Mouse (Mus musculus): ENCODE measurements at regions not wholly inside any gene's neighbourhood (a gene's known extent, or its start where the extent isn't known, plus 50 kb on each side); places are given as distances from the start of the nearest gene placed in this dataset.
A peak's percentile ranks its signal among the peaks of the same experiment; 100 is the strongest.

DNA sequence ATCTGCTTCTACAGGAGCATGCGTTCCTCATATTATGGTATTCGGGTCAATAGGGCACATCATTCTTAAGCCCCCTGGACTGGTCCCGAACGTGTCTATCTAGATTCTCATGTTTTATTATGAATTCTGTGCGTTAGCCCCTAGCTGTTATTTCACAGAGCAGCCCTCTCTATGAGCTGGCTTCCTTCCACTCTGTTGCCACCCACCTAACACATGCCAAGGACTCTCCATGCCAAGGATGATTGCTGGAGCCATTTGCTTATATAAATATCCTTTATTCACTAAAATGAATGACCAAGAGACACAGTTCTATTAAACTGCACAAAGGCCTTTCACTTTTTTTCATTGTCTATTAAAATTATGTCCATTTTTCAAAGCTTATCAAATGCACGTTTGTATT is 162.1 kb upstream of the Esrrg start:
- Histone ChIP-seq H3K4me3 (replicated peaks; ENCODE audit: insufficient read depth, low read depth, low read length) (no peak overlapping the region), H3K4me1 (ENCODE audit: control insufficient read depth, insufficient read depth, low read length) (no peaks in the 10 kb centered on the region), H3K27ac (ENCODE audit: insufficient read depth, low read length) (no peak overlapping the region), H3K27me3 (ENCODE audit: control insufficient read depth, insufficient read depth, low read length) (no peaks in the 10 kb centered on the region)
- TF ChIP-seq POLR2A (IDR thresholded peaks at IDR 0.05; ENCODE audit: borderline replicate concordance, insufficient read depth, low read length): no peak
- no peak for TF ChIP-seq CTCF (IDR thresholded peaks at IDR 0.05; ENCODE audit: borderline replicate concordance, insufficient read depth, low read depth, low read length)
- no peak for DNase-seq
- 45% methylated on average over 6 of the region's 6 CpGs for WGBS

DNA sequence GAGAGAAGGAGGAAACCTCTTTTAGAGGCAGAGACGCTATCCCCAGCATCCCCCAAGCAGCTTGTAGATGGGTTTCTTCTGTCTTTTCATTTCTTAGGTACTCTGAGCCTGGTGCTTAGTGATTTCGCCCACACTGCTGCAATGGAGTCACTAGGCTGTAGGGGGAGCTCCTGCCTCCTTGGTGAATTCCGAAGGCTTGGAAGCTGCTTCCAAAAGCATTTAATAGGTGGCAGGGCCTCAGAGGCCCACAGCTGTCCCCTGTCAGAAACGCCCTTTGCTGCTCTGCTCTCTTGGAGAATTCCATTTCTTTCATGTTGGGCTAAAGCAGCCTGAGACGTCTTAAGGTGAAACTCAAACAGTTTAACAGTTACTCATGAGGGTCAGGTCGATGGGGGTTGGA is 160.4 kb upstream of the Esrrg start:
- no peaks in the 10 kb centered on the region for H3K4me1 ChIP-seq (ENCODE audit: control insufficient read depth, insufficient read depth, low read length)
- peak; percentile 25 to 38 for DNase-seq
- no peaks in the 10 kb centered on the region for H3K27me3 ChIP-seq (ENCODE audit: control insufficient read depth, insufficient read depth, low read length)
- 24% methylated on average over 6 of the region's 6 CpGs for WGBS
- TF ChIP-seq CTCF (IDR thresholded peaks at IDR 0.05; ENCODE audit: borderline replicate concordance, insufficient read depth, low read depth, low read length): peak; percentile 63
- TF ChIP-seq POLR2A (IDR thresholded peaks at IDR 0.05; ENCODE audit: borderline replicate concordance, insufficient read depth, low read length): no peak
- no peak overlapping the region for H3K4me3 ChIP-seq (replicated peaks; ENCODE audit: insufficient read depth, low read depth, low read length)
- no peak overlapping the region for H3K27ac ChIP-seq (ENCODE audit: insufficient read depth, low read length)

DNA sequence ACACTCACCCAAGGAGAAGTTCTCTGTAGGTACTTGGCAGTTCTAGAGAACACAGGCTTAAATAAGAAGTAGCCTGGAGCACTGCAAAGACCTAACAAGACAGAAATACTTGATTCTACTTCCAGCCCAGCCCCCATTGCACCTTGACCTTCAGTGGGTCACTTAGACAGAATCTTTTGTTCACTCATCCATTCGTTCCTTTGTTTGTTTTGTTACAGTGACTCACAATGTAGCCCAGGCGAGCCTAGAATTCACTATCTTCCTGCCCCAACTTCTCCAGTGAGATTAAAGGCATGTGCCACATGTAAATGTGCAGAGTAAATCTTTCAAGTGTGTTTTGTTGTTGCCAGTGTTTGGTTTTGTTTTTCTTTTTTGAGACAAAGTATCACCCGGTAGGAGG is 158.5 kb upstream of the Esrrg start:
- H3K27ac ChIP-seq (ENCODE audit: insufficient read depth, low read length): no peak overlapping the region
- no peak for DNase-seq
- TF ChIP-seq POLR2A (IDR thresholded peaks at IDR 0.05; ENCODE audit: borderline replicate concordance, insufficient read depth, low read length) (no peak), CTCF (IDR thresholded peaks at IDR 0.05; ENCODE audit: borderline replicate concordance, insufficient read depth, low read depth, low read length) (no peak)
- no peak overlapping the region for H3K4me3 ChIP-seq (replicated peaks; ENCODE audit: insufficient read depth, low read depth, low read length)
- H3K4me1 ChIP-seq (ENCODE audit: control insufficient read depth, insufficient read depth, low read length): no peaks in the 10 kb centered on the region
- H3K27me3 ChIP-seq (ENCODE audit: control insufficient read depth, insufficient read depth, low read length): no peaks in the 10 kb centered on the region
- 80% methylated on average over 3 of the region's 3 CpGs for WGBS

DNA sequence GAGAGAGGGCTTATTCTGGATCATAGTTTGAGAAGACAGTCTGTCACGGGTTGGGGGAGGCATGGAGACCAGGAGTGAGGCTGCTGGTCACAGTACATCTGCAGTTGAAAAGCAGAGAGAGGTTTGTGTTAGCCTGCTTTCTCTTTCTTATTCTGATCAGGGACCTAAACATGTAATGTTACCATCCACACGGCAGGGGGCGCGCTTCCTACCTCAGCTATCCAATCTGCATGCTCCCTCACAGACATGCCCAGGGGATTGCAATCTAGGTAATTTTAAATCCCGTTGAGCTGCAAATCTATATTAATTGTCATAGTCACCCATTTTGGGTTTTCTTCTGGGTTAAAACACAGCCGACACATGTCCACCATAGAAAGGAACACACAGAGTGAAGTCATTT is 156.4 kb upstream of the Esrrg start:
- TF ChIP-seq POLR2A (IDR thresholded peaks at IDR 0.05; ENCODE audit: borderline replicate concordance, insufficient read depth, low read length) (no peak), CTCF (IDR thresholded peaks at IDR 0.05; ENCODE audit: borderline replicate concordance, insufficient read depth, low read depth, low read length) (peak; percentile 33; the same call in 1 of the 2 replicates)
- no peak overlapping the region for H3K4me3 ChIP-seq (replicated peaks; ENCODE audit: insufficient read depth, low read depth, low read length)
- WGBS: 32% methylated on average over 6 of the region's 6 CpGs
- no peak overlapping the region for H3K27ac ChIP-seq (ENCODE audit: insufficient read depth, low read length)
- no peaks in the 10 kb centered on the region for H3K4me1 ChIP-seq (ENCODE audit: control insufficient read depth, insufficient read depth, low read length)
- peak in 1 of 2 experiments; percentile 5 for DNase-seq
- no peaks in the 10 kb centered on the region for H3K27me3 ChIP-seq (ENCODE audit: control insufficient read depth, insufficient read depth, low read length)

DNA sequence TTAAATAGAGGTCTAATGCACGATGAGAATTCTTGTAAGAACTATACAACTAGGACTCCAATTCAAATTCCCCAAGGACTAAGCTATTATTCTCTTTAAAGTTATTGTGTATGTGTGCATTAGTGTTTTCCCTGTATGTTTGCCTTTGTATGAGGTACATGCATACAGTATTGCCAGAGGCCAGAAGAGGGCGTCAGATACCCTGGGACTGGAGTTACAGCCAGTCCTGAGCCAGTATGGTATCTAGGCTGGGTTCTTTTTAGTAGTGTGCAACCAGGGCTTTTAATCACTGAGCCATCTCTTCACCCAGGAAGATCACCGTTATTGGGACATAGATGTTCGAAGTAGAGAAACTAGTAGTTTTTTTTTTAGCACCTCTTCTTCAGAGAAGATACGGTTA is 154.2 kb upstream of the Esrrg start:
- no peak for DNase-seq
- Histone ChIP-seq H3K4me3 (replicated peaks; ENCODE audit: insufficient read depth, low read depth, low read length) (no peak overlapping the region), H3K27me3 (ENCODE audit: control insufficient read depth, insufficient read depth, low read length) (no peaks in the 10 kb centered on the region), H3K4me1 (ENCODE audit: control insufficient read depth, insufficient read depth, low read length) (no peaks in the 10 kb centered on the region), H3K27ac (ENCODE audit: insufficient read depth, low read length) (no peak overlapping the region)
- TF ChIP-seq POLR2A (IDR thresholded peaks at IDR 0.05; ENCODE audit: borderline replicate concordance, insufficient read depth, low read length) (no peak), CTCF (IDR thresholded peaks at IDR 0.05; ENCODE audit: borderline replicate concordance, insufficient read depth, low read depth, low read length) (no peak)
- 68% methylated on average over 5 of the region's 5 CpGs for WGBS

DNA sequence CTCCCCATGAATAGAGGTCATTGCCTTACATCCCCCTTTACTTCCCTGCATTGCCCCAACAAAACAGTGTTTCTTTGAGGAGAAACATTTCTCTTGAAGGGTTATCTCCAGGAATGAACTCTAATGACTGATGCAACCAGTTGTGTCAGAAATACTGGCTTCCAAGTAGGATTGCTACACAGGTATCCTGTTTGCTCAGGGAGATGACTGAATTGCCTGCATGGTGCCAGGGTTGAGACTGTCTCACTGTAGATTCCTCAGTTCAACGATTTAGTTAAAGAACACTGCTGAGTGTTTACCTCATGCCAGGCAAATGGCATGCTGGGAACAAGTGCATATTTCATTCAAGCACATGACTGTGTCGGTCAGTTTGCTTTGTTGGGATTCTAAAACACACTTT is 123.8 kb upstream of the Esrrg start:
- TF ChIP-seq CTCF (IDR thresholded peaks at IDR 0.05; ENCODE audit: borderline replicate concordance, insufficient read depth, low read depth, low read length): no peak
- no peak for TF ChIP-seq POLR2A (IDR thresholded peaks at IDR 0.05; ENCODE audit: borderline replicate concordance, insufficient read depth, low read length)
- no peaks in the 10 kb centered on the region for H3K27me3 ChIP-seq (ENCODE audit: control insufficient read depth, insufficient read depth, low read length)

DNA sequence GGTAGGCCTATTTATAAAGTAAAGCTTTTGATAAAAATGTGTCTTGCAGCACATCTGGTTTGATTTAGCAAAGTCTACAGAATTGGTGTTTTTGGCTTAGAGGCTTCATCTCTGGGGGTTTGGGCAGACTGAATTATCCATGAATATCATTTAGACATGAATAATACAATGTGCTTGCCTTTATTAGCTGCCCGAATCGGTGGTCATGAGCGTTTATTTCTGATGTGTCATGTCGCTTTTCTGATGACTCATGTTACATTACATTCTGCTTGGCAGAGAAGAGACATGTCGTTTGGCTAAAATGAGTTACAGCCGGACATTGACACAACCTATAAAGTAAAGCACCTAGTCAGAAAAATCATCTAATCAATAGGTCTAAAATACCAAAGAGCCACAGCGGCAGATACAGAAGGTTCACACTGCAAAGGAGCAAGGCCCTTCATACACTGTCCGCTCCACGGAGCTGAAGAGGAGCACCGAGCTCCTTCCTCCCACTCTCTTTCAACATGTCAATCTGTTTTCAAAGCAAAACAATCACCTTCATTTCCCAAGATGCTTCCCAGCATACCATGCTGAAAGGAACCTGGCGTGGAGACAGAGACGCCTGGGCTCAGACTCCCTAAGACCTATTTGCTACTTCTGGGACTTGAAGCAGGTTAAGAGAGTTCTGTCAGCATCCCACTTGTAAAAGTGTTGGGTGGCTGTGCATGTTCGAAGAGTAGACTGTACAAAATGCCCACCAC is 120.5 kb upstream of the Esrrg start:
- no peak for DNase-seq
- H3K27me3 ChIP-seq (ENCODE audit: control insufficient read depth, insufficient read depth, low read length): no peaks in the 10 kb centered on the region

More for the DNA sequence above, 123.8 kb upstream of the Esrrg start:
- Histone ChIP-seq H3K4me3 (replicated peaks; ENCODE audit: insufficient read depth, low read depth, low read length) (no peak overlapping the region), H3K4me1 (ENCODE audit: control insufficient read depth, insufficient read depth, low read length) (no peaks in the 10 kb centered on the region), H3K27ac (ENCODE audit: insufficient read depth, low read length) (no peak overlapping the region)
- no peak for DNase-seq
- WGBS: 43% methylated on average over 2 of the region's 2 CpGs

DNA sequence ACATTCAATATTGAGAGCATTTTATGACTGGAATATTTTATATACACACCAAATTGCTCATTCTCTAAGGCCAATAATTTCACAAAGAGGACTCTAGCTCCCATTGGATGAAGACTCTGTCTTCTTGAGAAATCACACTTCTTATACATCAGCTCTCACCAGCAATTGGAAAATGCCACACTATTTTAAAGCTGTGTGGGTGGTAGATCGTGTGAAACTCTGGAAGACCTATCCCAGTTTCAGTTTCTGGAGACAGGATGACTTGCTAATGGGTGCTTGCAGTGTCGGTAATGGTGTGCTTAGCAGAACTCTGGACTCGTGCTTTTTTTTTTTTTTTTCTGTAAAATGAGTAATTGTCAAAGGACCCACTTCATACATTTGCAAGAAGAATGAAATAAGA is 119.1 kb upstream of the Esrrg start:
- no peak for DNase-seq
- 75% methylated on average over 3 of the region's 3 CpGs for WGBS
- no peak overlapping the region for H3K27ac ChIP-seq (ENCODE audit: insufficient read depth, low read length)

More for the DNA sequence above, 120.5 kb upstream of the Esrrg start:
- no peak overlapping the region for H3K27ac ChIP-seq (ENCODE audit: insufficient read depth, low read length)
- no peak for TF ChIP-seq POLR2A (IDR thresholded peaks at IDR 0.05; ENCODE audit: borderline replicate concordance, insufficient read depth, low read length)
- TF ChIP-seq CTCF (IDR thresholded peaks at IDR 0.05; ENCODE audit: borderline replicate concordance, insufficient read depth, low read depth, low read length): no peak
- H3K4me1 ChIP-seq (ENCODE audit: control insufficient read depth, insufficient read depth, low read length): no peaks in the 10 kb centered on the region
- H3K4me3 ChIP-seq (replicated peaks; ENCODE audit: insufficient read depth, low read depth, low read length): no peak overlapping the region
- WGBS: 87% methylated on average over 13 of the region's 13 CpGs

More for the DNA sequence above, 119.1 kb upstream of the Esrrg start:
- Histone ChIP-seq H3K4me3 (replicated peaks; ENCODE audit: insufficient read depth, low read depth, low read length) (no peak overlapping the region), H3K4me1 (ENCODE audit: control insufficient read depth, insufficient read depth, low read length) (no peaks in the 10 kb centered on the region), H3K27me3 (ENCODE audit: control insufficient read depth, insufficient read depth, low read length) (no peaks in the 10 kb centered on the region)
- no peak for TF ChIP-seq CTCF (IDR thresholded peaks at IDR 0.05; ENCODE audit: borderline replicate concordance, insufficient read depth, low read depth, low read length)
- no peak for TF ChIP-seq POLR2A (IDR thresholded peaks at IDR 0.05; ENCODE audit: borderline replicate concordance, insufficient read depth, low read length)

All from cerebellum, adult 2 months (tissue).